Mouse (Mus musculus): Measurements from ENCODE around the gene Ssr4. TPM values are rescaled to one million over a fixed set of nuclear protein-coding genes. Genes with fewer than 3 reads are reported as not detected.
A peak's percentile ranks its signal among the peaks of the same experiment; 100 is the strongest.

The Ssr4 gene
- polyA plus RNA-seq, 1 experiment from 2014 or later = 122 TPM

- H3K27ac ChIP-seq (replicated peaks; ENCODE audit: low read depth, low read length) = no peak overlapping the region
- WGBS = 95% methylated on average over 1 of the region's 1 CpGs
- H3K4me3 ChIP-seq (ENCODE audit: low read depth, low read length) = no peak overlapping the region
- no peak overlapping the region for H3K4me2 ChIP-seq (ENCODE audit: low read depth, severe bottlenecking)
- H3K9me3 ChIP-seq (ENCODE audit: control insufficient read depth, low read length) = no peaks in the 10 kb centered on the region
- no peaks in the 10 kb centered on the region; the same call in 1 of the 2 replicates for H3K36me3 ChIP-seq (ENCODE audit: control insufficient read depth, insufficient read depth, low read length)
- no peak overlapping the region for H3K9ac ChIP-seq (ENCODE audit: low read length)
- H3K4me1 ChIP-seq (ENCODE audit: control insufficient read depth, insufficient read depth, low read length) = no peaks in the 10 kb centered on the region
- DNase-seq (ENCODE audit: low spot score) (no peak), ATAC-seq (ENCODE audit: insufficient number of reproducible peaks, low FRiP score, low TSS enrichment, low read depth) (no peak)
- H3K27me3 ChIP-seq (ENCODE audit: control insufficient read depth, insufficient read depth, low read length) = 0 out of 2 replicates have a peak, but pooled peaks cover 2% of the 10 kb centered on the region
Measured at GRCm38 (mm10) chrX:73788501-73788900, 1.7 kb downstream of the Ssr4 start.

- H3K9me3 ChIP-seq (ENCODE audit: control insufficient read depth, low read length) = no peaks in the 10 kb centered on the region
- H3K9ac ChIP-seq (ENCODE audit: low read length) = no peak overlapping the region
- H3K36me3 ChIP-seq (ENCODE audit: control insufficient read depth, insufficient read depth, low read length) = no peaks in the 10 kb centered on the region; the same call in 1 of the 2 replicates
- H3K4me2 ChIP-seq (ENCODE audit: low read depth, severe bottlenecking) = no peak overlapping the region
- no peak for DNase-seq (ENCODE audit: low spot score)
- no peak for ATAC-seq (ENCODE audit: insufficient number of reproducible peaks, low FRiP score, low TSS enrichment, low read depth)
- no peak overlapping the region for H3K4me3 ChIP-seq (ENCODE audit: low read depth, low read length)
- no peaks in the 10 kb centered on the region for H3K4me1 ChIP-seq (ENCODE audit: control insufficient read depth, insufficient read depth, low read length)
- peaks cover 3% of the 10 kb centered on the region; the same call in 1 of the 2 replicates for H3K27me3 ChIP-seq (ENCODE audit: control insufficient read depth, insufficient read depth, low read length)
- no peak overlapping the region for H3K27ac ChIP-seq (replicated peaks; ENCODE audit: low read depth, low read length)
Measured at GRCm38 (mm10) chrX:73793039-73793438, 6.2 kb downstream of the Ssr4 start.

GRCm38 (mm10) chrX:73793505-73793904 is 6.7 kb downstream of the Ssr4 start:
- Histone ChIP-seq H3K27ac (replicated peaks; ENCODE audit: low read depth, low read length) (no peak overlapping the region), H3K4me3 (ENCODE audit: low read depth, low read length) (no peak overlapping the region), H3K9ac (ENCODE audit: low read length) (no peak overlapping the region), H3K27me3 (ENCODE audit: control insufficient read depth, insufficient read depth, low read length) (peaks cover 3% of the 10 kb centered on the region; the same call in 1 of the 2 replicates), H3K4me2 (ENCODE audit: low read depth, severe bottlenecking) (no peak overlapping the region), H3K4me1 (ENCODE audit: control insufficient read depth, insufficient read depth, low read length) (no peaks in the 10 kb centered on the region), H3K36me3 (ENCODE audit: control insufficient read depth, insufficient read depth, low read length) (no peaks in the 10 kb centered on the region; the same call in 1 of the 2 replicates), H3K9me3 (ENCODE audit: control insufficient read depth, low read length) (no peaks in the 10 kb centered on the region)
- 64% methylated on average over 1 of the region's 1 CpGs for WGBS
- no peak for DNase-seq (ENCODE audit: low spot score)
- no peak for ATAC-seq (ENCODE audit: insufficient number of reproducible peaks, low FRiP score, low TSS enrichment, low read depth)

GRCm38 (mm10) chrX:73797511-73797910 is 10.7 kb downstream of the Ssr4 start:
- Histone ChIP-seq H3K9me3 (ENCODE audit: control insufficient read depth, low read length) (no peaks in the 10 kb centered on the region), H3K27ac (replicated peaks; ENCODE audit: low read depth, low read length) (no peak overlapping the region), H3K4me2 (ENCODE audit: low read depth, severe bottlenecking) (no peak overlapping the region), H3K4me1 (ENCODE audit: control insufficient read depth, insufficient read depth, low read length) (no peaks in the 10 kb centered on the region), H3K9ac (ENCODE audit: low read length) (no peak overlapping the region), H3K36me3 (ENCODE audit: control insufficient read depth, insufficient read depth, low read length) (no peaks in the 10 kb centered on the region), H3K27me3 (ENCODE audit: control insufficient read depth, insufficient read depth, low read length) (peaks cover 3% of the 10 kb centered on the region; the same call in 1 of the 2 replicates), H3K4me3 (ENCODE audit: low read depth, low read length) (no peak overlapping the region)
- ATAC-seq (ENCODE audit: insufficient number of reproducible peaks, low FRiP score, low TSS enrichment, low read depth) (no peak), DNase-seq (ENCODE audit: low spot score) (no peak)
- 98% methylated on average over 2 of the region's 2 CpGs for WGBS

GRCm38 (mm10) chrX:73798502-73798901 is 11.7 kb downstream of the Ssr4 start:
- peak; percentile 78 for ATAC-seq (ENCODE audit: insufficient number of reproducible peaks, low FRiP score, low TSS enrichment, low read depth)
- 33% methylated on average over 9 of the region's 9 CpGs for WGBS

GRCm38 (mm10) chrX:73805814-73806213 is 19.0 kb downstream of the Ssr4 start:
- H3K36me3 ChIP-seq (ENCODE audit: control insufficient read depth, insufficient read depth, low read length) = no peaks in the 10 kb centered on the region
- no peaks in the 10 kb centered on the region for H3K27me3 ChIP-seq (ENCODE audit: control insufficient read depth, insufficient read depth, low read length)
- H3K4me2 ChIP-seq (ENCODE audit: low read depth, severe bottlenecking) = no peak overlapping the region
- H3K4me3 ChIP-seq (ENCODE audit: low read depth, low read length) = no peak overlapping the region
- DNase-seq (ENCODE audit: low spot score) (no peak), ATAC-seq (ENCODE audit: insufficient number of reproducible peaks, low FRiP score, low TSS enrichment, low read depth) (no peak)
- H3K9me3 ChIP-seq (ENCODE audit: control insufficient read depth, low read length) = no peaks in the 10 kb centered on the region
- H3K4me1 ChIP-seq (ENCODE audit: control insufficient read depth, insufficient read depth, low read length) = no peaks in the 10 kb centered on the region
- H3K27ac ChIP-seq (replicated peaks; ENCODE audit: low read depth, low read length) = no peak overlapping the region
- H3K9ac ChIP-seq (ENCODE audit: low read length) = no peak overlapping the region
- WGBS = 24% methylated on average over 1 of the region's 1 CpGs

More at GRCm38 (mm10) chrX:73798502-73798901, 11.7 kb downstream of the Ssr4 start:
- Histone ChIP-seq H3K4me2 (ENCODE audit: low read depth, severe bottlenecking) (no peak overlapping the region), H3K27me3 (ENCODE audit: control insufficient read depth, insufficient read depth, low read length) (peaks cover 3% of the 10 kb centered on the region; the same call in 1 of the 2 replicates), H3K4me1 (ENCODE audit: control insufficient read depth, insufficient read depth, low read length) (no peaks in the 10 kb centered on the region), H3K4me3 (ENCODE audit: low read depth, low read length) (no peak overlapping the region), H3K36me3 (ENCODE audit: control insufficient read depth, insufficient read depth, low read length) (no peaks in the 10 kb centered on the region), H3K9ac (ENCODE audit: low read length) (no peak overlapping the region), H3K27ac (replicated peaks; ENCODE audit: low read depth, low read length) (no peak overlapping the region), H3K9me3 (ENCODE audit: control insufficient read depth, low read length) (no peaks in the 10 kb centered on the region)
- DNase-seq (ENCODE audit: low spot score) = peak; percentile 74

- H3K27me3 ChIP-seq (ENCODE audit: control insufficient read depth, insufficient read depth, low read length) = no peaks in the 10 kb centered on the region
- 20% methylated on average over 14 of the region's 14 CpGs for WGBS
- peak overlapping the region; percentile 37 for H3K4me2 ChIP-seq (ENCODE audit: low read depth, severe bottlenecking)
- no peaks in the 10 kb centered on the region for H3K4me1 ChIP-seq (ENCODE audit: control insufficient read depth, insufficient read depth, low read length)
- no peak overlapping the region for H3K27ac ChIP-seq (replicated peaks; ENCODE audit: low read depth, low read length)
- DNase-seq (ENCODE audit: low spot score) (peak; percentile 57), ATAC-seq (ENCODE audit: insufficient number of reproducible peaks, low FRiP score, low TSS enrichment, low read depth) (peak; percentile 57; the same call in 1 of the 2 replicates)
- H3K4me3 ChIP-seq (ENCODE audit: low read depth, low read length) = peak overlapping the region; percentile 24
- H3K9me3 ChIP-seq (ENCODE audit: control insufficient read depth, low read length) = no peaks in the 10 kb centered on the region
- H3K36me3 ChIP-seq (ENCODE audit: control insufficient read depth, insufficient read depth, low read length) = no peaks in the 10 kb centered on the region
- peak overlapping the region; percentile 50 for H3K9ac ChIP-seq (ENCODE audit: low read length)
Measured at GRCm38 (mm10) chrX:73815072-73815471, 28.2 kb downstream of the Ssr4 start.

- 68% methylated on average over 3 of the region's 3 CpGs for WGBS
- ATAC-seq (ENCODE audit: insufficient number of reproducible peaks, low FRiP score, low TSS enrichment, low read depth) (no peak), DNase-seq (ENCODE audit: low spot score) (no peak)
- H3K4me1 ChIP-seq (ENCODE audit: control insufficient read depth, insufficient read depth, low read length) = no peaks in the 10 kb centered on the region
- H3K4me2 ChIP-seq (ENCODE audit: low read depth, severe bottlenecking) = no peak overlapping the region
- H3K36me3 ChIP-seq (ENCODE audit: control insufficient read depth, insufficient read depth, low read length) = no peaks in the 10 kb centered on the region
- H3K27me3 ChIP-seq (ENCODE audit: control insufficient read depth, insufficient read depth, low read length) = no peaks in the 10 kb centered on the region
- no peak overlapping the region for H3K4me3 ChIP-seq (ENCODE audit: low read depth, low read length)
- H3K27ac ChIP-seq (replicated peaks; ENCODE audit: low read depth, low read length) = no peak overlapping the region
- H3K9me3 ChIP-seq (ENCODE audit: control insufficient read depth, low read length) = no peaks in the 10 kb centered on the region
- no peak overlapping the region for H3K9ac ChIP-seq (ENCODE audit: low read length)
Measured at GRCm38 (mm10) chrX:73816596-73817314, 29.9 kb downstream of the Ssr4 start.
